Mouse (Mus musculus): Measurements from ENCODE around the gene Tspo. TPM values are rescaled to one million over a fixed set of nuclear protein-coding genes. Genes with fewer than 3 reads are reported as not detected.

The Tspo gene
- 457 TPM for polyA plus RNA-seq (2017; shearing (Covaris generic))

GRCm38 (mm10) chr15:83563327-83563856, at the start of gene Tspo, which contains the start of gene Mcat:
Tspo (plus strand) TSS chr15:83563592.
Mcat (minus strand) TSS chr15:83563787.

DNA sequence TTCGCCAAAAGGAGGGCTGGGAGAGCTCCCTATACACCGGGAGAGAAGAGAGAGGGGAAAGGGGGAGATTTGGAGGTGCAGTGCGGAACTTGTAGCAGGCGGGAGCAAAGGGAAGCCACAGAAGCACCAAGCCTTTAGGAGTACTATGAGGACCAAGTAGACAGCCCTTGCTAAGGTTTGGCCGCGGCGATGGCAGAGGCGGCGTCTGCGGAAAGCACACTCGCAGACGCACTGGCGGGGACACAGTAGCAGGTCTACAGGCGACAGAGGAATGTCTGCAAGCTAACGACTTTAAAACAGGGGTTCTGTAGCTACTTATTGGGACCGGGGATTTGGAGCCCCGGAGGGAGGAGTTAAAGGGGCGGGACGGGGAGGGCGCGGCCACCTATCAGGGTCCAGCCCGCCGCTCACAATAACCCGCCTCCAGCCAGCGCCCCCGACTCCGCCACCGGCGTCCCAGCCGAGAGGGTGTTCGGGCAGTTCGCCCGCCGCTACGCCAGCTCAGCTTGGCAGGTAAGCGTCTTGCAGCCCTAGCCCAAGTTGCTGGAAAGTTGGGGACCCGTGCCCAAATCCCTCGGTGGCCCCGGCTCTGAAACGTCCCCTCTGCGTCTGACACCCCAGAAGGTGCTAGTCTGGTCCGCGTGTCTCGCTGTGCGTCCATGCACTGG, 36.8 kb upstream of the Tspo start, which contains the start of gene Bik:
TSS of gene Bik (plus strand) at position 439 of the 668 bp plus-strand sequence.

GRCm38 (mm10) chr15:83594513-83595363, 31.3 kb downstream of the Tspo start, which contains the start of gene Ttll12:
Ttll12 (minus strand) TSS chr15:83595157.

Other genes starting within 250 kb of the Tspo start
- 15.5 TPM for gene Arfgap3, start 213.3 kb upstream of the Tspo start, polyA plus RNA-seq (2017; shearing (Covaris generic))
- gene Pacsin2, start 99.0 kb upstream of the Tspo start, polyA plus RNA-seq (2017; shearing (Covaris generic)): 37.6 TPM
- 13.9 TPM for gene Ttll1, start 52.7 kb upstream of the Tspo start, polyA plus RNA-seq (2017; shearing (Covaris generic))
- gene Bik, start 36.7 kb upstream of the Tspo start, polyA plus RNA-seq (2017; shearing (Covaris generic)): 2.4 TPM
- gene Mcat, start 195 bp downstream of the Tspo start, polyA plus RNA-seq (2017; shearing (Covaris generic)): 3.3 TPM
- 17.8 TPM for gene Ttll12, start 31.6 kb downstream of the Tspo start, polyA plus RNA-seq (2017; shearing (Covaris generic))
- not detected for gene Scube1, start 161.4 kb downstream of the Tspo start, polyA plus RNA-seq (2017; shearing (Covaris generic))
- not detected for gene Mpped1, start 215.9 kb downstream of the Tspo start, polyA plus RNA-seq (2017; shearing (Covaris generic))

All from CD4-positive, CD25-positive, alpha-beta regulatory T cell, adult 9 weeks (primary cell).